Mouse (Mus musculus) small intestine, adult 2 months (tissue): Measurements from ENCODE around the gene Kat7.

Source experiments
- CTCF ChIP-seq: fragments of 200-500 bp; IDR thresholded peaks from 2 replicates; pipeline ENCODE4 v1.5.1; 2012; ENCODE audit warnings: low read depth, mild to moderate bottlenecking, control low read depth, inconsistent platforms, low read length, moderate library complexity, mixed read lengths; ENCODE audit not compliant: insufficient replicate concordance, insufficient read length; ENCODE audit errors: extremely low read depth
- POLR2A ChIP-seq: fragments of 200-500 bp; IDR thresholded peaks from 2 replicates; pipeline ENCODE4 v1.6.1; 2012; ENCODE audit warnings: low read depth, mild to moderate bottlenecking, control low read depth, inconsistent platforms, low read length, moderate library complexity

DNA sequence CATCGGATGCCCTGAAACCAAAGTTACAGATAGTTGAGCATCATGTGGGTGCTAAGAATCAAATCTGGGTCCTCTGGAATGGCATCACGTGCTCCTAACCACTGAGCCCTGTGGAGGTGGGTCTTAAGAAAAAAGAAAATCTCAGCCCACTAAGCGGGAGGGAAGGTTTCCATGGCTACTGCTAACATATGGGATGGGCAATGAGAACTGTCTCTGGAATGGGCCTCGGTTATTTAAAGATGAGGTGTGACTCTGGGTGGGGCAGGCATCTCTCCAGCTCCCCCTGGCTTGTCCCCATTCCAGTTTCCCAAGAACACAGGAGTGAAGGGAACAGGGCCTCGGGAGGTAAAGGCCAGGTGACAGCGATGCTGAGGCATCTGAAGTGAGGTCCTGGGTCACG is 64.6 kb downstream of the Kat7 start:
- TF ChIP-seq POLR2A (no peak), CTCF (no peak)
